Mouse (Mus musculus) heart, embryonic 16.5 days (tissue): Measurements from ENCODE around the gene Ano6. TPM values are rescaled to one million over a fixed set of nuclear protein-coding genes. Genes with fewer than 3 reads are reported as not detected.

Source experiments
- ATAC-seq: fragments of 200-750 bp; cut with Nextera tagmentation; replicated peaks from 2 replicates; pipeline ENCODE4 v1.8.0; 2017; ENCODE audit warnings: moderate number of reproducible peaks; ENCODE audit not compliant: insufficient read depth, low FRiP score; ENCODE audit errors: extremely low read depth
- H3K27ac ChIP-seq: fragments of 300-500 bp; sonication (generic); 2 replicates; pipeline ENCODE4 v1.5.1; 2014; ENCODE audit warnings: mild to moderate bottlenecking, low read length, control low read depth, moderate library complexity
- H3K27me3 ChIP-seq: fragments of 300-500 bp; sonication (generic); 2 replicates; pipeline ENCODE4 v1.6.1; 2014; ENCODE audit warnings: low read length, mixed read lengths; ENCODE audit not compliant: control insufficient read depth, insufficient read depth
- H3K36me3 ChIP-seq: fragments of 300-500 bp; sonication (generic); 2 replicates; pipeline ENCODE4 v1.6.1; 2014; ENCODE audit not compliant: control insufficient read depth, insufficient read depth
- H3K4me1 ChIP-seq: fragments of 300-500 bp; sonication (generic); 2 replicates; pipeline ENCODE4 v1.6.1; 2014; ENCODE audit warnings: low read length, mixed read lengths; ENCODE audit not compliant: control insufficient read depth, insufficient read depth
- H3K4me2 ChIP-seq: fragments of 300-500 bp; sonication (generic); 2 replicates; pipeline ENCODE4 v1.6.1; 2014; ENCODE audit warnings: low read depth, mild to moderate bottlenecking, control low read depth, low read length
- H3K4me3 ChIP-seq: fragments of 300-500 bp; sonication (generic); 2 replicates; pipeline ENCODE4 v1.5.1; 2014; ENCODE audit warnings: mild to moderate bottlenecking, control low read depth, low read length
- H3K9ac ChIP-seq: fragments of 300-500 bp; sonication (generic); 2 replicates; pipeline ENCODE4 v1.6.1; 2014; ENCODE audit warnings: low read length, control low read depth
- H3K9me3 ChIP-seq: fragments of 300-500 bp; sonication (generic); replicated peaks from 2 replicates; pipeline ENCODE4 v1.6.1; 2016; ENCODE audit warnings: low read length; ENCODE audit not compliant: control insufficient read depth
- WGBS: fragments of 180-500 bp; shearing (Covaris S2); extraction: QIAGEN DNeasy Blood & Tissue Kit; methylation state at CpG from one replicate; pipeline ENCODE4 v1.1.7; 2014; 5-methylcytosine and 5-hydroxymethylcytosine counted together
- polyA plus RNA-seq: library from polyadenylated mRNA; unstranded; fragments of >200 nt; fragmentation: Nextera tagmentation; extraction: Ambion mirVana; gene quantifications from 2 replicates; pipeline ENCODE4 v1.2.1, GENCODE M21; 2015

The Ano6 gene
- polyA plus RNA-seq, 1 experiment from 2014 or later = 34.4 TPM

GRCm38 (mm10) chr15:95751832-95752676 is 38.6 kb upstream of the Ano6 start:
- Histone ChIP-seq H3K27ac (no peak overlapping the region), H3K4me3 (no peak overlapping the region), H3K4me2 (no peak overlapping the region), H3K36me3 (no peaks in the 10 kb centered on the region), H3K4me1 (no peaks in the 10 kb centered on the region), H3K9me3 (no peaks in the 10 kb centered on the region), H3K9ac (no peak overlapping the region), H3K27me3 (no peaks in the 10 kb centered on the region)
- WGBS = 68% methylated on average over 8 of the region's 8 CpGs
- 0 out of 2 replicates have a peak, but pooled peaks have one; percentile 23 for ATAC-seq

GRCm38 (mm10) chr15:95752677-95753019 is 38.0 kb upstream of the Ano6 start:
- H3K9me3 ChIP-seq = no peaks in the 10 kb centered on the region
- no peaks in the 10 kb centered on the region for H3K27me3 ChIP-seq
- H3K9ac ChIP-seq = no peak overlapping the region
- no peak; the same call in 1 of the 2 replicates for ATAC-seq
- 84% methylated on average over 5 of the region's 5 CpGs for WGBS
- no peaks in the 10 kb centered on the region for H3K4me1 ChIP-seq
- H3K4me3 ChIP-seq = no peak overlapping the region
- no peaks in the 10 kb centered on the region for H3K36me3 ChIP-seq
- 0 out of 2 replicates have a peak overlapping the region, but pooled peaks have one; percentile 14 for H3K27ac ChIP-seq
- H3K4me2 ChIP-seq = no peak overlapping the region

DNA sequence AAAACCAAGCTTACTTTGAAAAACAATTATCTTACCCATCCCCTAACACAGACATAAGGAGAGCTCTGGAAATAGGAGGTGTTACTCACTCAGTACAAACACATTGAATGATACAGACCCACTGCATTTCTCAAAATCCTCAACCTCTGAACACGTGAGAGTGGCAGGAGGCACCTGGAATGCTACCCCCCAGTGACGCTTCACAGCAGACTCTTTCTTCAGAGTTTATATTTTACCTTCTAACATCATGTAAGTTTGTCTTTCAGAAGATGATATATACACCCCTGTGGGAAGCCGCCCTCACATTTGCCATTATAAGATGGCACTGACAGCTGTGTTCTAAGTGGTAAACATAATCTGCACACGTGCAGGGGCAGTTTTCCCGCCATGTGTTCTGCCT is 37.6 kb upstream of the Ano6 start:
- ATAC-seq = no peak
- H3K27me3 ChIP-seq = no peaks in the 10 kb centered on the region
- H3K27ac ChIP-seq = 0 out of 2 replicates have a peak overlapping the region, but pooled peaks have one; percentile 14
- H3K4me3 ChIP-seq = no peak overlapping the region
- WGBS = 76% methylated on average over 3 of the region's 5 CpGs
- no peaks in the 10 kb centered on the region for H3K36me3 ChIP-seq
- H3K9ac ChIP-seq = no peak overlapping the region
- H3K4me1 ChIP-seq = no peaks in the 10 kb centered on the region
- no peaks in the 10 kb centered on the region for H3K9me3 ChIP-seq
- no peak overlapping the region for H3K4me2 ChIP-seq

DNA sequence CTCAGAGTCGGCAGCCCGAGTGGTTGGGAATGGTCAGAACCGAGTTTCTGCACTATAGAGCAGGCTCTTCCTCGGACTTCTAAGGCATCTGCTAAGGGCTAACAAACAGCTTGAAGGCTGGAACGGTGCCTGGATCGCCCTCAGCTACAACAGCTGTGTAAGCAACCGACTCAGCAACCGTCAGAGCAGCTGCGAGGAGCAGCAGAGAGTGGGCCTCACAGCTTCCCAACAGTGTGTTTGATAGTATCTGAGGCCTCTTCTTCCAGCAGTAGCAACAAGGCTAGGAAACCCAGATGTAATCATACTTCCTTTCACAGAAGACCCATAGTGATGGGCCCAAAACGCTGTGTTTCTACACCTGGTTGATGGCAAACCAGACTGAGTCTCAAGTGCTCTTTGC is 33.5 kb upstream of the Ano6 start:
- ATAC-seq = peak; percentile 86
- Histone ChIP-seq H3K9ac (no peak overlapping the region), H3K27ac (peak overlapping the region; percentile 74), H3K36me3 (no peaks in the 10 kb centered on the region), H3K4me3 (no peak overlapping the region), H3K27me3 (peaks cover 4% of the 10 kb centered on the region; the same call in 1 of the 2 replicates), H3K4me1 (no peaks in the 10 kb centered on the region), H3K4me2 (no peak overlapping the region), H3K9me3 (no peaks in the 10 kb centered on the region)
- 28% methylated on average over 10 of the region's 10 CpGs for whole genome bisulfite sequencing

GRCm38 (mm10) chr15:95758069-95758468 is 32.6 kb upstream of the Ano6 start:
- H3K4me2 ChIP-seq = no peak overlapping the region
- H3K9ac ChIP-seq = no peak overlapping the region
- H3K9me3 ChIP-seq = no peaks in the 10 kb centered on the region
- no peaks in the 10 kb centered on the region for H3K36me3 ChIP-seq
- peaks cover 4% of the 10 kb centered on the region; the same call in 1 of the 2 replicates for H3K27me3 ChIP-seq
- H3K4me1 ChIP-seq = no peaks in the 10 kb centered on the region
- H3K4me3 ChIP-seq = no peak overlapping the region
- 78% methylated on average over 5 of the region's 5 CpGs for WGBS
- no peak for ATAC-seq
- H3K27ac ChIP-seq = peak overlapping the region; percentile 45

DNA sequence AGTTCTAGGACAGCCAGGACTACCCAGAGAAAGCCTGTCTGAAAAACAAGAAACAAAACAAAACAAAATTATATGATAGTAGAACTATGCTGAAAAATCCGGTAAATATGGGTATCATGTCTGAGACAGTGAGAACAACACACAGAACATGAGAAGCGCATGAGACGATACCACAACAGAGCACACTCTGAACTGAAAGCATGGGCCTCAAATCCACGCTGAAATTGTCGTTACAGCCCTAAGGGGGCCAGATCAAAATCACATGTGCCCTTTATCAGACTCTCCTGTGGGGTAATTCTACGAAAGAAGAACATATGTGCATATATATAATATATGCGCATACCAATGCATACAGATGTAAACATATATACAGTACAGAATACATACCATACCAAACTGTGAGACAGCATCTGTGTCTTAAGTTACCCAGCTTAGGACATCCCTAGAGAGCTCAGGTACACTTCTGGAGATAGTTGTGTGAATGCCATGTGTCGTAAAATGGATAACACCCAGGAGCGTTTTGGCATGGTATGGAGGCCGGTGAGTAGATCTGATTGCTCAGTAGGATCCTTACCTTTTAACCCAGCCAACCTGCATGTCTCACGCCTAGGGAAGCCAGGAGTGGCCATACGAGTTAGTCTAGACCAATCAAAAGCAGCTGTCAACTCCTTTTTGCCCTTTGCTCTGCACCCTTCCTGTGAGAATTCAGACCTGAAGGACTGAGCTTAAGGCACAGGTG is 31.8 kb upstream of the Ano6 start:
- H3K9me3 ChIP-seq = no peaks in the 10 kb centered on the region
- H3K4me1 ChIP-seq = no peaks in the 10 kb centered on the region
- 74% methylated on average over 12 of the region's 12 CpGs for WGBS
- H3K27ac ChIP-seq = peak overlapping the region; percentile 45; the same call in 1 of the 2 replicates
- H3K4me2 ChIP-seq = no peak overlapping the region
- H3K4me3 ChIP-seq = no peak overlapping the region
- no peaks in the 10 kb centered on the region for H3K36me3 ChIP-seq
- H3K9ac ChIP-seq = no peak overlapping the region
- H3K27me3 ChIP-seq = peaks cover 4% of the 10 kb centered on the region; the same call in 1 of the 2 replicates
- ATAC-seq = no peak

DNA sequence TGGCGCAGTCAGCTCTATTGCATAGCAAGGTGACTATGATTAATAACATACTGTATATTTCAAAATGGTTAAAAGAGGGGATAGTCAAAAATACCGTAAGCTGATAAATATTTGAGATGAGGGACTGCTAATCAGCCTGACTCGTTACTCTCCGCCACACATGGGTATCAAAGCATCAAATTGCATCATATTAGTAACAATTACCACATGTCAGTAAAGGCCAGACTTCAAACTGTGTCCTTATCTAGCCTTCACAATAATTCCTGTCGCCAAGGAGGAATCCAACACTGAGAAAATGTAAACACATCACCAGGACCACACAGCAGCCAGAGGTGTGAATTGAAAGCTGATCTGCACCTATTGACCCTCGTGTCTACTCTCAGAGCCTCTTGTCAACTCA is 30.8 kb upstream of the Ano6 start:
- no peak for ATAC-seq
- WGBS = 47% methylated on average over 6 of the region's 6 CpGs

GRCm38 (mm10) chr15:95761420-95761819 is 29.2 kb upstream of the Ano6 start:
- Histone ChIP-seq H3K4me2 (no peak overlapping the region), H3K9ac (no peak overlapping the region), H3K27ac (no peak overlapping the region), H3K9me3 (no peaks in the 10 kb centered on the region), H3K27me3 (peaks cover 4% of the 10 kb centered on the region; the same call in 1 of the 2 replicates), H3K4me3 (no peak overlapping the region), H3K36me3 (no peaks in the 10 kb centered on the region), H3K4me1 (no peaks in the 10 kb centered on the region)
- ATAC-seq = no peak
- 72% methylated on average over 7 of the region's 7 CpGs for WGBS

More for the DNA sequence above, 30.8 kb upstream of the Ano6 start:
- Histone ChIP-seq H3K4me2 (no peak overlapping the region), H3K9me3 (no peaks in the 10 kb centered on the region), H3K4me1 (no peaks in the 10 kb centered on the region), H3K36me3 (no peaks in the 10 kb centered on the region), H3K9ac (no peak overlapping the region), H3K27ac (no peak overlapping the region), H3K27me3 (peaks cover 4% of the 10 kb centered on the region; the same call in 1 of the 2 replicates), H3K4me3 (no peak overlapping the region)
